Mouse (Mus musculus) stomach, embryonic 15.5 days (tissue): Measurements from ENCODE around the gene Epb41l5. TPM values are rescaled to one million over a fixed set of nuclear protein-coding genes. Genes with fewer than 3 reads are reported as not detected.

Source experiments
- ATAC-seq: fragments of 200-750 bp; cut with Nextera tagmentation; 2 replicates; pipeline ENCODE4 v1.8.0; 2017; ENCODE audit warnings: low read depth, moderate number of reproducible peaks, moderate TSS enrichment; ENCODE audit not compliant: insufficient read depth, low FRiP score
- H3K27ac ChIP-seq: fragments of 300-500 bp; sonication (generic); 2 replicates; pipeline ENCODE4 v1.5.1; 2015; ENCODE audit warnings: mild to moderate bottlenecking, inconsistent platforms
- H3K27me3 ChIP-seq: fragments of 300-500 bp; sonication (generic); replicated peaks from 2 replicates; pipeline ENCODE4 v1.6.1; 2015; ENCODE audit warnings: inconsistent platforms
- H3K36me3 ChIP-seq: fragments of 300-500 bp; sonication (generic); 2 replicates; pipeline ENCODE4 v1.6.1; 2015; ENCODE audit warnings: inconsistent platforms
- H3K4me1 ChIP-seq: fragments of 300-500 bp; sonication (generic); 2 replicates; pipeline ENCODE4 v1.6.1; 2015; ENCODE audit warnings: inconsistent platforms
- H3K4me2 ChIP-seq: fragments of 300-500 bp; sonication (generic); 2 replicates; pipeline ENCODE4 v1.6.1; 2015; ENCODE audit warnings: mild to moderate bottlenecking, inconsistent platforms
- H3K4me3 ChIP-seq: fragments of 300-500 bp; sonication (generic); replicated peaks from 2 replicates; pipeline ENCODE4 v1.5.1; 2015; ENCODE audit warnings: inconsistent platforms
- H3K9ac ChIP-seq: fragments of 300-500 bp; sonication (generic); 2 replicates; pipeline ENCODE4 v1.6.1; 2015; ENCODE audit warnings: inconsistent platforms
- H3K9me3 ChIP-seq: fragments of 300-500 bp; sonication (generic); 2 replicates; pipeline ENCODE4 v1.6.1; 2016; ENCODE audit warnings: inconsistent platforms
- WGBS: fragments of 180-500 bp; shearing (Covaris S2); methylation state at CpG from one replicate; pipeline ENCODE4 v1.1.7; 2015; 5-methylcytosine and 5-hydroxymethylcytosine counted together
- polyA plus RNA-seq: library from polyadenylated mRNA; unstranded; fragments of >200 nt; fragmentation: Nextera tagmentation; extraction: Ambion mirVana; gene quantifications from 2 replicates; pipeline ENCODE4 v1.2.1, GENCODE M21; 2015

The Epb41l5 gene
- polyA plus RNA-seq, 1 experiment from 2014 or later: 35.1 TPM

- Histone ChIP-seq H3K4me2 (peak within 1 kb of the TSS; percentile 92), H3K9me3 (no peaks in the 10 kb centered on the region), H3K27me3 (no peaks in the 10 kb centered on the region), H3K9ac (peak within 1 kb of the TSS; percentile 63), H3K27ac (peak within 1 kb of the TSS; percentile 92), H3K36me3 (peaks cover 23% of the 10 kb centered on the region), H3K4me1 (peaks cover 18% of the 10 kb centered on the region), H3K4me3 (peak within 1 kb of the TSS; percentile 71)
- WGBS: 1% methylated on average over 82 of the region's 82 CpGs
- peak; percentile 94 for ATAC-seq
Measured at GRCm38 (mm10) chr1:119525689-119526591, 122.9 kb downstream of the Epb41l5 start, which contains the start of gene Tmem185b. Tmem185b (plus strand) TSS chr1:119526160.

GRCm38 (mm10) chr1:119525004-119525444 is 123.8 kb downstream of the Epb41l5 start:
- ATAC-seq: no peak
- Histone ChIP-seq H3K27ac (peak overlapping the region; percentile 92; the same call in 1 of the 2 replicates), H3K4me2 (peak overlapping the region; percentile 92), H3K4me3 (peak overlapping the region; percentile 71), H3K36me3 (peaks cover 23% of the 10 kb centered on the region), H3K9me3 (no peaks in the 10 kb centered on the region), H3K27me3 (no peaks in the 10 kb centered on the region), H3K4me1 (peaks cover 18% of the 10 kb centered on the region), H3K9ac (no peak overlapping the region)
- 28% methylated on average over 5 of the region's 5 CpGs for WGBS

GRCm38 (mm10) chr1:119523826-119524225 is 125.0 kb downstream of the Epb41l5 start:
- Histone ChIP-seq H3K27ac (no peak overlapping the region), H3K36me3 (peaks cover 20% of the 10 kb centered on the region), H3K9me3 (no peaks in the 10 kb centered on the region), H3K4me1 (peaks cover 18% of the 10 kb centered on the region), H3K27me3 (no peaks in the 10 kb centered on the region), H3K4me2 (no peak overlapping the region), H3K4me3 (no peak overlapping the region), H3K9ac (no peak overlapping the region)
- no peak for ATAC-seq
- 89% methylated on average over 7 of the region's 7 CpGs for WGBS

GRCm38 (mm10) chr1:119523369-119523768 is 125.4 kb downstream of the Epb41l5 start:
- Histone ChIP-seq H3K4me3 (no peak overlapping the region), H3K9me3 (no peaks in the 10 kb centered on the region), H3K36me3 (peaks cover 16% of the 10 kb centered on the region), H3K4me2 (no peak overlapping the region), H3K27me3 (no peaks in the 10 kb centered on the region), H3K4me1 (peaks cover 18% of the 10 kb centered on the region), H3K27ac (no peak overlapping the region), H3K9ac (no peak overlapping the region)
- WGBS: 82% methylated on average over 7 of the region's 7 CpGs
- no peak for ATAC-seq

GRCm38 (mm10) chr1:119522726-119523125 is 126.1 kb downstream of the Epb41l5 start:
- peaks cover 11% of the 10 kb centered on the region for H3K36me3 ChIP-seq
- H3K4me3 ChIP-seq: no peak overlapping the region
- H3K9me3 ChIP-seq: no peaks in the 10 kb centered on the region
- peaks cover 18% of the 10 kb centered on the region for H3K4me1 ChIP-seq
- no peak overlapping the region for H3K4me2 ChIP-seq
- WGBS: 79% methylated on average over 4 of the region's 4 CpGs
- H3K27me3 ChIP-seq: no peaks in the 10 kb centered on the region
- no peak overlapping the region for H3K9ac ChIP-seq
- no peak overlapping the region for H3K27ac ChIP-seq
- no peak for ATAC-seq

GRCm38 (mm10) chr1:119521681-119522080 is 127.1 kb downstream of the Epb41l5 start:
- no peak overlapping the region for H3K9ac ChIP-seq
- H3K36me3 ChIP-seq: 0 out of 2 replicates have a peak, but pooled peaks cover under 1% of the 10 kb centered on the region
- H3K4me3 ChIP-seq: no peak overlapping the region
- 80% methylated on average over 7 of the region's 7 CpGs for WGBS
- no peak for ATAC-seq
- no peak overlapping the region for H3K4me2 ChIP-seq
- H3K4me1 ChIP-seq: peaks cover 15% of the 10 kb centered on the region
- H3K27ac ChIP-seq: no peak overlapping the region
- H3K27me3 ChIP-seq: no peaks in the 10 kb centered on the region
- H3K9me3 ChIP-seq: no peaks in the 10 kb centered on the region

GRCm38 (mm10) chr1:119521029-119521428 is 127.8 kb downstream of the Epb41l5 start:
- no peak for ATAC-seq
- H3K9me3 ChIP-seq: no peaks in the 10 kb centered on the region
- H3K9ac ChIP-seq: no peak overlapping the region
- no peaks in the 10 kb centered on the region for H3K36me3 ChIP-seq
- no peak overlapping the region for H3K27ac ChIP-seq
- 37% methylated on average over 2 of the region's 2 CpGs for WGBS
- no peak overlapping the region for H3K4me3 ChIP-seq
- peaks cover 9% of the 10 kb centered on the region for H3K4me1 ChIP-seq
- H3K27me3 ChIP-seq: no peaks in the 10 kb centered on the region
- H3K4me2 ChIP-seq: no peak overlapping the region

- no peak overlapping the region for H3K27ac ChIP-seq
- ATAC-seq: peak; percentile 36; the same call in 1 of the 2 replicates
- no peaks in the 10 kb centered on the region for H3K9me3 ChIP-seq
- WGBS: 51% methylated on average over 6 of the region's 6 CpGs
- no peaks in the 10 kb centered on the region for H3K36me3 ChIP-seq
- H3K27me3 ChIP-seq: no peaks in the 10 kb centered on the region
- H3K4me1 ChIP-seq: no peaks in the 10 kb centered on the region
- H3K4me2 ChIP-seq: no peak overlapping the region
- H3K4me3 ChIP-seq: no peak overlapping the region
- H3K9ac ChIP-seq: no peak overlapping the region
Measured at GRCm38 (mm10) chr1:119519286-119519685, 129.5 kb downstream of the Epb41l5 start.

GRCm38 (mm10) chr1:119518786-119519185 is 130.0 kb downstream of the Epb41l5 start:
- no peaks in the 10 kb centered on the region for H3K27me3 ChIP-seq
- H3K4me3 ChIP-seq: no peak overlapping the region
- no peaks in the 10 kb centered on the region for H3K9me3 ChIP-seq
- no peaks in the 10 kb centered on the region for H3K4me1 ChIP-seq
- no peak for ATAC-seq
- no peak overlapping the region for H3K9ac ChIP-seq
- H3K4me2 ChIP-seq: no peak overlapping the region
- no peaks in the 10 kb centered on the region for H3K36me3 ChIP-seq
- H3K27ac ChIP-seq: no peak overlapping the region

- H3K4me1 ChIP-seq: no peaks in the 10 kb centered on the region
- WGBS: 79% methylated on average over 7 of the region's 7 CpGs
- no peak overlapping the region for H3K4me3 ChIP-seq
- no peaks in the 10 kb centered on the region for H3K27me3 ChIP-seq
- no peak overlapping the region for H3K9ac ChIP-seq
- no peak overlapping the region for H3K27ac ChIP-seq
- no peak for ATAC-seq
- H3K4me2 ChIP-seq: no peak overlapping the region
- H3K36me3 ChIP-seq: no peaks in the 10 kb centered on the region
- no peaks in the 10 kb centered on the region for H3K9me3 ChIP-seq
Measured at GRCm38 (mm10) chr1:119518060-119518459, 130.7 kb downstream of the Epb41l5 start.

GRCm38 (mm10) chr1:119510857-119511256 is 137.9 kb downstream of the Epb41l5 start:
- H3K36me3 ChIP-seq: no peaks in the 10 kb centered on the region
- H3K4me1 ChIP-seq: 0 out of 2 replicates have a peak, but pooled peaks cover 3% of the 10 kb centered on the region
- H3K27me3 ChIP-seq: no peaks in the 10 kb centered on the region
- H3K27ac ChIP-seq: no peak overlapping the region
- no peak overlapping the region for H3K4me3 ChIP-seq
- no peaks in the 10 kb centered on the region for H3K9me3 ChIP-seq
- H3K4me2 ChIP-seq: no peak overlapping the region
- ATAC-seq: no peak
- 58% methylated on average over 8 of the region's 8 CpGs for WGBS
- no peak overlapping the region for H3K9ac ChIP-seq

GRCm38 (mm10) chr1:119510409-119510808 is 138.4 kb downstream of the Epb41l5 start:
- H3K4me2 ChIP-seq: no peak overlapping the region
- H3K4me1 ChIP-seq: 0 out of 2 replicates have a peak, but pooled peaks cover 3% of the 10 kb centered on the region
- H3K27me3 ChIP-seq: no peaks in the 10 kb centered on the region
- H3K9ac ChIP-seq: no peak overlapping the region
- no peaks in the 10 kb centered on the region for H3K36me3 ChIP-seq
- no peak overlapping the region for H3K4me3 ChIP-seq
- no peak overlapping the region for H3K27ac ChIP-seq
- no peak for ATAC-seq
- H3K9me3 ChIP-seq: no peaks in the 10 kb centered on the region
- WGBS: 55% methylated on average over 9 of the region's 9 CpGs
